Mouse (Mus musculus) adrenal gland, adult (tissue): Measurements from ENCODE around the gene Mprip.
A peak's percentile ranks its signal among the peaks of the same experiment; 100 is the strongest.

ENCODE experiments used
- DNase-seq, 2 experiments: peaks; one replicate each; pipeline ENCODE4 v3.0.0; 2022 to 2023; ENCODE audit warnings: low spot score in 1 of 2; ENCODE audit not compliant: inconsistent age in 2 of 2

Mprip gene

DNA sequence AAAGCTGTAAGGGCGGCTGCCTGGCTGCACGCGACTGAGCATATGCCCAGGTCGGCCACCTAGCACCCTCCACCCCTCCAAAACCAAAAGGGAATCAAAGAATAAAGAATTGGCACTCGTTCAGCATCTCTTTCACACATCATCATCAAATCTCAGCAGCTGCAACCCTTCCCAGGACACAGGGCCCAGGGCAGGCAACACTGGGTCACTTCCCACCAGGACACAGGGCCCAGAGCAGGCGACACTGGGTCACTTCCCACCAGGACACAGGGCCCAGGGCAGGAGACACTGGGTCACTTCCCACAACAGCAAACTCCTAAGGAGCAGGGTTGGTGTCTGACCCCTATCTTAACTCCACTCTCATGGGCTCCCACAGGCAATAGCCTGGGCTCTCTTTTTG lies 132.3 kb downstream of the Mprip start:
- no peak for DNase-seq

GRCm38 (mm10) chr11:59800412-59800811 lies 139.3 kb downstream of the Mprip start:
- no peak for DNase-seq

- no peak for DNase-seq
Observed at GRCm38 (mm10) chr11:59801881-59802280, 140.8 kb downstream of the Mprip start.

GRCm38 (mm10) chr11:59803516-59803915 lies 142.4 kb downstream of the Mprip start:
- DNase-seq, result no peak

GRCm38 (mm10) chr11:59804409-59805110 lies 143.5 kb downstream of the Mprip start:
- peak in 1 of 2 experiments; percentile 58 for DNase-seq

GRCm38 (mm10) chr11:59805256-59805655 lies 144.2 kb downstream of the Mprip start:
- peak in 1 of 2 experiments; percentile 22 for DNase-seq

DNA sequence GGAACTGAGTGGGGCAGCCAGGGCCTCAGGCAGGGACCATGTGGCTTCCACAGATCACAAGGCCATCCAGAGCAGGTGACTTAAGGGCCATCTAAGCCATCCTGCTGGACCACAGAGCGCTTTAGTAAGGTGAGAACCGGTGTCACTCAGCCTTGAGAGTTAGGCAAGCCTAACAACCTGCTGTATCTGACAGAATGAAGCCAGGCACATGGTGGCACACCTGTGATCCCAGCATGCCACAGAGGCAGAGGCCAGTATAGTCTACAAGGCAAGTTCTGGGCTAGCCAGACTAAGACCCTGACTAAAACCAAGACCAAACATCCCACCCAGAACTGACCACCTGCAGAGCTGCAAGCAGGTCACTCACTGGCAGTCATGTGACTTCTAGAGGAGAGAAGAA lies 144.6 kb downstream of the Mprip start:
- no peak for DNase-seq

GRCm38 (mm10) chr11:59808170-59808960 lies 147.3 kb downstream of the Mprip start:
- peak in 1 of 2 experiments; percentile 44 for DNase-seq

DNA sequence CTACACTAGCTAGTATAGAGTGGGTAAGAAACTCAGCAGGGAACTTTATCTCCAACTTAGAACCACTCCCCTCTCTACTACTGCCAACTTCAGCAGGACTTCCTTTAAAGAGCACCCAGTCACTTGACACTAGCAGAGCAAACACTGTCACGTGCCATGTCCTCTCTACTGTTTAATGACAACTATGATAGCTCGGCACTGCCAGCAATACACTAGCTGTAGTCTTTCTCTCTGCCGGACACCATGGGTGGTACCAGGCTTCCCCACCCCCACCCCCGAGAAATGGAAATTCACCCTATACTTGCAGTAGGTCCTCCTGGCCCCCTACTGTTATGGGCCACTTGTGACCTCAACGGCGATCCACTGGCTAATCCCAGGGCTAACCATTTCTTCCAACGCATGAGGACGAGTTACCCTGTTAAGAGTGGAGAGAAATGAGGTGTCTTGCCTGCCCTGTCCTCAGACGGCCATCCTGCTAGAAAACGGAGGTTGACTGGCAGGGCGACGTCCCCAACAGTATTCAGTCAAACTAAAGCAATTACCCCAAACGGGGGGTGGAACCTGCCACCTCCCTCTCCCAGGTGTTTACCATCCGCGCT lies 148.1 kb downstream of the Mprip start:
- peak; percentile 44 to 82 for DNase-seq

- DNase-seq, result peak; percentile 89 to 98
Observed at GRCm38 (mm10) chr11:59809670-59810474, 148.8 kb downstream of the Mprip start, which contains the start of gene Flcn. Gene Flcn, minus strand, starts transcription at chr11:59810016.

DNA sequence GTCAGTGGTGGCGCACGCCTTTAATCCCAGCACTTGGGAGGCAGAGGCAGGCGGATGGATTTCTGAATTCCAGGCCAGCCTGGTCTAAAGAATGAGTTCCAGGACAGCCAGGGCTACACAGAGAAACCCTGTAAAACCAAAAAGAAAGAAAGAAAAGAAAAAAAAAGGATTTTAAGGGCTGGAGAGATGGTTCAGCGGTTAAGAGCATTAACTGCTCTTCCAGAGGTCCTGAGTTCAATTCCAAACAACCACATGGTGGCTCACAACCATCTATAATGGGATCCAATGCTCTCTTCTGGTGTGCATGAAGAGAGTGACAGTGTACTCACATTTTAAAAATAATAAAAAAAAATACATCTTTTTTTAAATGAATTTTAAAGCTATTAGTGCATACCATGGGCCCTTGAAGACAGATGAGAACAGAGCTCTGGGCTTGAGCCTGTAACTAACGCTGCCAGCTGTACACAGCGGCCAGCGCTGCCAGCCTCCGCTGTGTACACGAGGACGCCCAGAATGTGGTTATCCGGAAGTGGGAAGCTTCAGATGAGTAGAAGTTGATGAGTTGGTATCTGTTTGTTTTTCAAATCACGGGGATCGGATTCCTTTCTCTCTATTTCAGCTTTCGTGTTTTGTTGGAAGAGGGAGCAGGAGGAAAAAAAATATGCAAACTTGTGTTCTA lies 149.5 kb downstream of the Mprip start:
- no peak for DNase-seq

DNA sequence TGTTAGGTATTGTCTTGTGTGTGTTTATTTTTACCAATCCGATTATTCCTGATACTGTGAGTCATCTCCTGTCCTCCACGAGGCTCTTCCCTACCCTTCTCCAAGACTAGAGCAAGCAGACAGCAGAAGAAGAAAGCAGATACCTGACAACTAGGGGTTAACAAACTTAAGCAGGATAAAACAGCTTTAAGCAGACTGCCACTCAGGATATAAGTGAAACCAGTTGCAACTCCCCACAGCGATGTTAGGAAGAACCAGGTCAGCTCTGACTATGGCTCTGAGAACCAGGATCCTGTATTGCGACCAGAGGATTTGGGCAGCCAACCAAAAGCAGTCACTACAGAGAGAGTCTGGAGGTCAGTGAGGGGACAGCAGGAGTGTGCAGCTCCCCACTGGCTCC lies 150.1 kb downstream of the Mprip start:
- peak; percentile 28 to 76 for DNase-seq

DNA sequence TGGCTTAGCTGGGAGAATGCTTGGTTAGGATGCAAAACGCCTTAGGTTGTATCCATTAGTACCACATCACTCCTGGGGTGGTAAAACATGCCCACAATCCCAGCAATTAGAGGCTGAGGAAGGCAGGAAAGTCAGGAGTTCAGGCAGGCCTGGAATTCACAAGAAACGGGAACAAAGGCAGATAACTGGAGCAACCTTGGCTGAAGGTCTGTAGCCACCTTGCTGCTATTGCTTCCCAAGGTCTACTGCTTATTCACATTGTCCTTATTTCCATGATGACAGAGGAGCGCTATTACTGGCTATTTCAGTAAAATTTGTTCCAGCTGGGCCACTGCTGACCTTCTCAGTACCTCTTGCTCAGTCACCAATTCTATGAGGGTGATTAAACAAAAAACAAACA lies 152.2 kb downstream of the Mprip start:
- peak; percentile 60 to 87 for DNase-seq

DNA sequence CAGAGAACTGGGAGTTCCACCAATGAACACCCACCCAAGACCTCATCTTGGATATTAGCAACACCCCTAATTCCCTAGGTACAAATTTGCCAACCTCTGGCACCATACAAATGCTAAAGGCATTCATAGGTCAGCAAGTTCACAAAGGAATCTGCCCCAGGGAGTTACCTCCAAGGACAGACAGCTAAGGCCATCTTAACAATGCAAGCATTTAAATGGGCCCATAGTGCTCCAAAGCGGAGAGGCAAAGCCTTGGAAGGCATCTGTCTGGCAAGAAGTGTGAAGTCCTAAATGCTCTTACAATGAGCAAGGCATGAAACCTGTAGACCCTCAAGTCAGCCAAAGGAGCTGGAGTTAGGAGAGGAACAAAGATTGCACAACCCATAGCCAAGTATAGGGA lies 153.2 kb downstream of the Mprip start:
- DNase-seq, result no peak

GRCm38 (mm10) chr11:59814936-59815335 lies 153.8 kb downstream of the Mprip start:
- DNase-seq, result peak in 1 of 2 experiments; percentile 59

GRCm38 (mm10) chr11:59815482-59816065 lies 154.5 kb downstream of the Mprip start:
- peak in 1 of 2 experiments; percentile 67 for DNase-seq

GRCm38 (mm10) chr11:59817916-59818315 lies 156.8 kb downstream of the Mprip start:
- peak in 1 of 2 experiments; percentile 33 for DNase-seq

- DNase-seq, result peak in 1 of 2 experiments; percentile 24
Observed at GRCm38 (mm10) chr11:59821625-59822024, 160.5 kb downstream of the Mprip start.
